Mouse (Mus musculus) splenic B cell, adult 2 months (primary cell): ENCODE results near the gene Cic.
A peak's percentile ranks its signal among the peaks of the same experiment; 100 is the strongest.

Experiments
- DNase-seq: peaks from one replicate; pipeline ENCODE4 v3.0.0-alpha.2; 2011; ENCODE audit warnings: low read depth, low spot score
- H3K27me3 ChIP-seq: 2 replicates; pipeline ENCODE4 v1.6.1; 2012; ENCODE audit warnings: mild to moderate bottlenecking, low read length, moderate library complexity, mixed read lengths; ENCODE audit not compliant: control insufficient read depth, poor library complexity, insufficient read depth, severe bottlenecking
- H3K36me3 ChIP-seq: 2 replicates; pipeline ENCODE4 v1.6.1; 2012; ENCODE audit warnings: mild to moderate bottlenecking, low read length, moderate library complexity, mixed read lengths; ENCODE audit not compliant: control insufficient read depth, poor library complexity, insufficient read depth, severe bottlenecking

Cic gene

DNA sequence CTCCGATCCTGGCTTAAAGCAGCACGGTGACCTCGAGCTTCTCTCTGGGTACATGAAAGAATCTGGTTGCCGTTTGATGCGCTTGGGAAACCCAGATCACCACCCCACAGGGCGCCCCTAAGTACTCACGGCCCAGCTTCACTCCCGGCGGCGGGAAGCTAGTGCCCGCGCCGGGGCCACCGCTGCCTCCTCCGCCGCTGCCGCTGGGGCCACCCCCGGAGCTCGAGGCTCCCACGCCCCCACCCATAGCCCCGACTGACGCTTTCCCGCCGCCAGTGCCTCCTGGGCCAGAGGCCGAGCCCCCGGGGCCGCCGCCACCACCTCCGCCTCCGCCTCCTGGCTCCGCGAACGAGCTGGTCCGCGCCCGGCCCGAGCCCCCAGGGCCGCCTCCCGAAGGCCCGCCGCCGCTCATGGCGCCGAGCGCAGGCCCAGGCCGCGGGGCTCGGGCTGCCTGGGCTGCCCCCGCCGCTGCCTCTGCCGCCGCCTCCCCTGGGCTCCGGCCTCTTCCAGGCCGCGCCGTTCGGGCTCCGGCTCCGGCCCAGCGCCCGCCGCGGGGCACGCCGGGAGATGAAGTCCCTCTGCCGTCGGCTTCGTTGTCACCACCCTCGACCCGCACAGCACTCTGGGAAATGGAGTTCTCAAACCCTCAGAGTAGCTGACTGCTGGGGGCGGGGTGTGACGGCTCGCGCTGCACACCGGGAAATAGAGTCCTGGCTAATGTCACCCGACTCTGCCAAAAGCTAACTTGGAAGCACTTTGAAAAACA is 30.1 kb upstream of the Cic start, which contains the start of gene Gsk3a:
TSS of gene Gsk3a (minus strand) at position 603 of the 766 bp plus-strand sequence.
- DNase-seq: peak; percentile 97

DNA sequence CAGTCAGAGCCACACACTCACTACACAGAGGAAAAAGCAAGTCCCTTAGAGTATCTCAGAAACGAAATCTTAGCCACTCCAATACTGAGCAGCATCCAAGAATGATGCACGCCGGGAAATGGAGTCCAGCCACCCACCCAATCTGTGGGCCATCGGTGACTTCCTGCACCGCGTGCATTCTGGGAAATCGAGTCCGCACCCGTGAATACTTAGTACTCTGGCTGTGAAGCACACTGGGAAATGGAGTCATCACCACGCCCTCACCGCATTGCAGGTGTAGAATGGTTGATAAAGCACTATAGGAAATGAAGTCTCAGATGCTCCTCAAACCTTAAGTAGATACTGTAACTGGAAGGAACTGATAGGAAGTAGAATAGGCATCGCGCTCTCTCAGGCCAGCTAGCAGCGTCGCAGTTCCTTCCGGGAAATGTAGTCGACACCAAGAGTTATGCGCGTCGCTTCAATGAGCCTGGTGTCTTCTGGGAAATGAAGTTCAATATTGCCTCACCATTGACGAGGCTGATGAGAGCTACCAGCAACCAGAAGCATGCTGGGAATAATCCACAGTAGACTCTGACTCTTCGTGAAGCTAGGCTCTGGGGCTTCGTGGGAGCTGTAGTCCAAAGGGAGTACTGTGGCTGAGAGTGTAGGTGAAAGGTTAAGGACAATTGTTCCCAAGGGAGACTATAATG is 29.3 kb upstream of the Cic start:
- H3K27me3 ChIP-seq: no peaks in the 10 kb centered on the region
- DNase-seq: peak; percentile 96
- H3K36me3 ChIP-seq: peaks cover 7% of the 10 kb centered on the region

More for the DNA sequence above, 30.1 kb upstream of the Cic start, which contains the start of gene Gsk3a:
- Histone ChIP-seq H3K36me3 (peaks cover 7% of the 10 kb centered on the region), H3K27me3 (no peaks in the 10 kb centered on the region)

DNA sequence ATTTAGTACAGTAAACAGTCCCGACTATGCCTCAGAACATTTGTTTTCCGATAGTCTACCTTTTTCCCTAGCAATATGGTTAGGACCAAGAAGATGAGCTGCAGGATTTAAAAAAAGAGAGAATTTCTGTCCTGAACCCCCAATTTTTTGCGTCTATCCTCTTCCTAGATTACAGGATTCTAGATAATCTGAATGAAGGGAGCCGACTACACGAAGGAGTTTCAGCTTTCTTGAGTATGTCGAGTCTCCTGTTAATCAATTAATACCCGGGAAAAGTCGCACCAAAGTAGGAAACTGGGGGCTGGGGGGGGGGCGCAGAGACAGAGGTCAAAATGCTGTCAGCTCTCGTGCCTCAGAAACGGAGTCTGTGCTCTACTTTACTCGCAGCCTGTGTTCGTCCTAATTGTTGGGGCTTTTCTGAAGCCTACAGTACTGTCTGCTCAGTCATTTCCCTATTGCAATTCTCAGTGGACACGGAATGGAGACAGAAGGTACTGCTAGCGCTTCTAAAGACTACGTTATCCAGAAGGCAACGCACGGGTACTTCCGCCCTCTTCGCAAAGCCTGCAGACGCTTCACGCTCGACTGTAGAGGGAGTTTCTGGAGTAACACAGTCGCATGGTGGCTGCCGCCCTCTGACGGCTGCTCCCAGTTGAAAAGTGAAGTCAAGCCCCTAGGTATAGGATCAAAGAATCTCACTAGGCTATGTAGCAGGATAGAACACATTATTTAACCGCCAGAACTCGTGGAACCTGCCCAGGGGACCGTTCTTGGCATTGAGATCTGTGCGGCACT is 28.5 kb upstream of the Cic start:
- DNase-seq: peak; percentile 96
- peaks cover 2% of the 10 kb centered on the region; the same call in 1 of the 2 replicates for H3K36me3 ChIP-seq
- H3K27me3 ChIP-seq: no peaks in the 10 kb centered on the region

DNA sequence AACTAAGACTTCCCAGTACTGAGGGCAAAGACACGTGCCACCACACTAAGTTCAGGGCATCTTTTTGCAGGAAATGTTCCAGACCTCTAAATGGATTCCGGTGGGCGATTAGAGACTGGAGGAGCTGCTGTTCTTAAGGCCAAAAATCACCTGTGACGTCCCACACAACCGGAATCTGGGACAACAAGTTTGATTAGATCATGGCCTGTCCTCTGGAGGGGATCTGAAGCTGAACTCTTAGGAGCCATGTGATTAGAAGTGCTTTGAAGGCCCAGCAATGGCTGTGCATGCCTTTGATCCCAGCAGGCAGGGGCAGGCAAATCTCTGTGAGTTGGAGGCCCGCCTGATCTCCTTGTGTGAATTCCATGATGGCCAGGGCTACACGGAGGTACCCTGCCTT is 26.9 kb upstream of the Cic start:
- DNase-seq: no peak
- H3K27me3 ChIP-seq: no peaks in the 10 kb centered on the region
- no peaks in the 10 kb centered on the region; the same call in 1 of the 2 replicates for H3K36me3 ChIP-seq

DNA sequence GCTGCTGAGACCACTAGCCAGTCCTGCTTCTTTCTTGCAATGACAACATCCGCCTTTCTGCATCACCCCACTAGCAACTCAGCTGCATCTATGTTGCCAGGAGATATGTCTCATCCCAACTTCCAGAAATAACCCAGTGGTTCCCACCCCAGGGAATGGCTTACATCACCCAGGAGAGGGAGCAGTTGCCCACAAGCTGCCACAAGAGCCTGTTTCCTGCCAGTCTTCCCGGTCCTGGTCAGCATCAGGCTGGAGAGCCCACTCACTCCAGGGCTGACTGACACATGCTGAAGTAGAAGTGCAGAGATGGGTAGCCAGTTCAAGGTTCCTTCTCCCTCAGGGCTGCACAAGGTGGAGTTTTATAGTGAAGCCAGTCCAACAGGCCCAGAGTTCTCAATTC is 26.4 kb upstream of the Cic start:
- Histone ChIP-seq H3K36me3 (no peaks in the 10 kb centered on the region; the same call in 1 of the 2 replicates), H3K27me3 (no peaks in the 10 kb centered on the region)
- DNase-seq: no peak

DNA sequence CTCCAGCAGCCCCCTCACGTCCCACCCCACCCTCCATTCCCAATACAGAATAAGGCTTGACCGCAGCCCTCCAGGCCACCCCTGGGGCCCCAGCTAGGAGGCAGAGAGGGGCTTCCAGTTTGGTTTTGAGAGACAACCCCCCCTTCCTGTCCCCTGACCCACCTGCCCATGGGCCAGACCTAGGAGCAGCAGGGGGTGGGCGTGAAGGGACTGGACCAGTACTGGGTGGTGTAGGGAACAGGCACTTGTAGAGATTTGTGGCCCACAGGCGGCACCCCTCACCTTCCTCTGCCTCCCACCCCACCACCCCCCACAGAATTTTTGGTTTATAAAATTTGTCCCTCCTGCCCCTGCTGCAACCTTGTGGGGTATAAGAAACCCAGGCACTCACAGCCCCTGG is 24.1 kb upstream of the Cic start:
- H3K27me3 ChIP-seq: no peaks in the 10 kb centered on the region
- DNase-seq: no peak
- H3K36me3 ChIP-seq: no peaks in the 10 kb centered on the region; the same call in 1 of the 2 replicates

DNA sequence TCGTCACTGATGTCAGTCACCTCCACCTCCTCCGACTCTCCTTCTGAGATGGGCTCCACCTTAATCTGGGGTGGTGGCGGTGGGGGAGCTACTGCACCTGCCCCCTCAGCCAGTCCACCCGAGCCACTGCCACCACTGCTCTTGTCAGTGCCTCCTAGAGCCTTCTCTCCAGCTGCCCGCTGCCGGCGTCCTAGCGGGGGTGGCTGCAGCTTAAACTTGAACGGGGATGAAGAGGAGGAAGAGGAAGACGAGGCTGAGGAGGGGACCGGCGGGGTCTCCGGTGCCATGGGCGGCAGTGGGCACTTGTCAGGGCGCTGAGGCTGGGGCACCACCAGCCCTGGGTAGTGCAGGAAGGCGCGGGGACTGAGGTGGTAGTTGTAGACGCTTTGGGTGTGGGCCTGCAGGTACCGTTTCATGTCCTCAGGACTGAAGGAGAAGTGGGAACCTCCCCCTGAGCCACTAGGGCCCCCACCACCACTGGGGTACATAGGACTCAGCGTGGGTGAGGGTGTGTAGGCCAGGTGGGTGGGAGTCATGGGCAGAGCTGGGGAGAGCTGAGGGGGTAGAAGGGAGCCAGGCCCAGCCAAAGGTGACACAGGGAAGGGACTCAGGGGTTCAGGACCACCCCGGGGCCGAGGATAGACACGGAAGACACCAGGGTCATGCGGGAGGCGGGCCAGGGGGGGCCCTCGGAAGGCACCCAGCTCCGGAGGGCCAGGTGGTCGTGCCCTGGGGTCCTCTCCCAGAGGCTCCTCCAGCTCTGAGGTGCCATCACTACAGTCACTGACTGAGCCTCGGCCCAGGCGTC is 22.7 kb upstream of the Cic start:
- Histone ChIP-seq H3K36me3 (no peaks in the 10 kb centered on the region; the same call in 1 of the 2 replicates), H3K27me3 (no peaks in the 10 kb centered on the region; the same call in 1 of the 2 replicates)
- DNase-seq: no peak

DNA sequence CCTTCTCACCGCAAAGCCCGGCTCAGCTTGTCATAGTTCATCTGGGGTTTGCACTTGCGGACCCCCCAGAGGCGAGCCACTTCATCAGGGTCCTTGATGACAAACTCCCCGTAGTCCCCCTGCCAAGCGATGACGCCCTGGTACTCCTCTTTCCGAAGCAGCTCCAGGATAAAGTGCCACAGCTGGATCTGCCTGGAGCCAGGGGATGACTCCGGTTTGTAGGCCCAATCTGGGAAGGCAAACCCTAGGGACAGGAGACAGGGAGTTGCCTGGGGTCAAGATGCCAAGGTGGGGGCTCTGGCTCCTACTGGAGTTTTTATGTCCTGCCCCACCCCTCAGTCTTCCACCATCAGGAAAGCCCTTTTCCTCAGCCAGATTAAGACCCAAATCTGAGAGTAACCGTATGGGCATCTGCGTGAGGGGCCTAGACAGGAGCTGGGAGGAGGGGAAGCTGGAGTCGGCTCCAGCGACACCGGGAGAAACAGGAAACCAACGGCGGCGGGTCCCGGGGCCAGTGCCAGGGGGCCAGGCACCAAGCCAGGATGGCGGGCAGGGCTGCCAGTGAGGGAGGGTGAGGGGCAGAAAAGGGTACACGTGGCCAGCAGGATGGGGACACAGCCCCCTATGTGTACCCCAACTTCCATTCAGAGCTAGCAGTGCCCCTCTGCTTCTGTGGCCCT is 21.3 kb upstream of the Cic start:
- no peaks in the 10 kb centered on the region; the same call in 1 of the 2 replicates for H3K27me3 ChIP-seq
- no peak for DNase-seq

DNA sequence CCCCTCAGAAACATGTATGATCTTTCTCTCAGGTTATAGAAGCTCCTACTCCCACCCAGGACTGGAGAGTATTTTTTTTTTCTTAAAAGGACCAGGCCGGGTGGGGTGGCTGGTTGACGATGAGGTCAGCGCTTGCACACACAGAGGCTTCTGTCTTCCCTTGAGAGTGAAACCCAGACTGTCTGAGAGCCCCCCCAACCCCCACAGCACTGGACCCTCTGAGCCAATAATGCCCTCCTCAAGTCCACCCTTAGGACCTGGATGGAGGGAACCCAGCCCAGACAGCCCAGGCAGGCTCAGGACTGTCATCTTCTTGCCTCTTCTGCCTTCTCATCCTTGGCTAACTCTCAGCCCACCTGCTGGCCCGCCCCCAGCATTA is 20.8 kb upstream of the Cic start:
- Histone ChIP-seq H3K27me3 (no peaks in the 10 kb centered on the region; the same call in 1 of the 2 replicates), H3K36me3 (no peaks in the 10 kb centered on the region; the same call in 1 of the 2 replicates)
- no peak for DNase-seq

More for the DNA sequence above, 21.3 kb upstream of the Cic start:
- no peaks in the 10 kb centered on the region; the same call in 1 of the 2 replicates for H3K36me3 ChIP-seq

DNA sequence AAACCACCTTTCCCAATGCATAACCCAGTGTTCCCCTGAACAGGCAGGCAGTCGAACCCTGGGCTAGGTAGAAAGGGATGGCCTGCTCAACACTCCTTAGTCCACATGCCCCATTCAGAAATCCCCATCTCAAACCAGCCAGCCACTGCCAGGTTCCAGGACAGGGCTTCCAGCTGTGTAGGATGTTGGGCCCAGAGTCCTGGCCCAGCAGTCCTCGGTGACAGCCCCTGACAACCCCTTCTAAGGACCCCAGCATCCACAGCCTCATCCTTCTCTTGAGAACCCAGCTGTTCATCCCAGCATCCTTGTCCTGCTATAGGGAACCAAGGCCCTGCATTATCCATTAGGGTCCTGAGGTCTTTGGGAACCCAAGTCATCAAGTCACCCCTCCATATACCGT is 20.0 kb upstream of the Cic start:
- H3K36me3 ChIP-seq: no peaks in the 10 kb centered on the region; the same call in 1 of the 2 replicates
- no peaks in the 10 kb centered on the region; the same call in 1 of the 2 replicates for H3K27me3 ChIP-seq
- no peak for DNase-seq

DNA sequence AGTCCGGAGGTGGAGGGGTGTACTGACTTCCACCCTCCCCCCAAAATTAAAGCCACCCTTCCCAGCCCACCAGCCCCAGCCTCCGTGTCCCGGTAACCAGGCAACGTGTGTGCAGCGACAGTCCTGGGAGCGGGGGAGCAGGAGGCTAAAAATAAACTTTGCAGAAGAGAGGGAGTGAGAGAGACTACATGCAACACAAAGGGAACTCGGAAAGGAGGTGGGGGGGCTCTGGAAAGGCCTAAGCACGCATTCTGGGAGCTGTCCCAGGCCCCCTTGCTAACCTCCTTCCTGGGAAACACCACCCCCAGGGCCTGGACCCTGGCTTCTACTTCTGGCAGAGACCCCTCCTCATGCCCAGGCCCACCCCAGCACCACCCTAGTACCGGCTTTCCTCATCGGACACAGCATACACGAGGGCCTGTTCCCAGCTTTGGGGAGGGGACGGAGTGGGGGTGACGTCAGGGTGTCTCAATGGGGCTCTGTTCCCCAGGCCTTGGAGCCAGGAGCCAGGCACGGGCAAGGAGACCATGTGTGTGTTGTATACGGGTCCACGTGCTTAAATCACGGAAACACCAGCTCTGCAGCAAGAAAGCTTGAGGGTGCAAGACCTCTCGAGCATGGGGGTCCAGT is 19.4 kb upstream of the Cic start:
- Histone ChIP-seq H3K27me3 (no peaks in the 10 kb centered on the region; the same call in 1 of the 2 replicates), H3K36me3 (no peaks in the 10 kb centered on the region; the same call in 1 of the 2 replicates)
- DNase-seq: peak; percentile 22

DNA sequence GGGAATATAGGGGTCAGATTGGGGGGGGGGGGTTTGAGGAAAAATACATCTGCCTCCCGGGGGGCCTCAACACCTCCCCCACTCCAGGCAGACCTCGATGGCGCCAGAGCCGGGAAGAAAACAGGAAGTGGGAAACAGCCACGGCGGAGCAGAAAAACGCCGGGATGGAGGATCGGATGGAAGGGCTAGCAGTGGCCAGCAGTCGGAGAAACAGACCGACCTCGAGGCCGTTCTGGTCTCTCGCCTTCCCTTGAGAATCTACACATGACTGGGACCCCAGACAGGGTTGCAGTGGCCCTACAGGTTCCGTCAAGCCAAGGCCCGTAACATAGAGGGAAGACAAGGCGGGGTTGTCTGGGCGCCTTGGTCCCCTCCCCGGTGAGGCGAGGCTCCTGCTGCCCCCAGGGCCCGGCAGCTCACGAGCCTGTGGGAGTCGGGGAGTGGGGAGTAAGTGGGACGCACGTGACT is 18.6 kb upstream of the Cic start:
- Histone ChIP-seq H3K36me3 (no peaks in the 10 kb centered on the region; the same call in 1 of the 2 replicates), H3K27me3 (no peaks in the 10 kb centered on the region; the same call in 1 of the 2 replicates)
- DNase-seq: peak; percentile 48
